In the genomic region with DNA sequence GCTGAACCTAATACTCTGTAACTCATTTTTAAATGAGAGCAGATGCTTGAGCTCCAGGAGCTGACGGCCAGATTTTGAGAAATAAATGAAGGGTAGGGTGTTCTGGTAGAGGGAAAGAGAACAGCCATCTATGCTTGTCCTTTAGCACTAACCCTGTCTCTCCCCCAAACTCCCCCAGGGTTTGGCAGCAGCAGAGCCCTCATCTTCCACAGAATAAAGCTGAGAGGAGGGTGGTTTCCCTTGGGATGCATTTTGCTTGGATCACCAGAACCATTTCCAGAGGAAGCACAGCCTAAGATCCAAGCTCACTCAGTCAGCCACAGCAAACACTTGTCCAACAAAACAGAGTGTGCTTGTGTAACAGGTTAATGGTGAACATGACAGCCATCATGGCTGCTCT, we compare ENCODE assay signal across 14 mouse cellular contexts.
DNase-seq lines count a peak whose midpoint lies in the region; ATAC-seq and TF ChIP-seq lines count a peak whose summit lies in the region.
"Had no signal": no experiment of that assay in that cellular context is flagged by ENCODE, and none has a peak within 500 bp of the region (broad histone marks: within the 10 kb centered on the region; RNA-seq: fewer than 3 reads in every experiment).

No protein-coding gene starts in this region.

- H3K27ac ChIP-seq in kidney, postnatal 0 days, result no peak overlapping the region
- peak overlapping the region; percentile 42; the same call in 1 of the 2 replicates for H3K27ac ChIP-seq in brown adipose tissue, adult 24 weeks (replicated peaks; ENCODE audit: low read depth, low read length)
- peak overlapping the region; percentile 49; the same call in 1 of the 2 replicates for H3K27ac ChIP-seq in limb, embryonic 11.5 days (replicated peaks; ENCODE audit: low read depth, low read length)
- H3K27ac ChIP-seq in hindbrain, embryonic 11.5 days (ENCODE audit: low read depth, low read length), result no peak overlapping the region
- H3K27ac ChIP-seq: forebrain, embryonic 12.5 days; hindbrain, embryonic 15.5 days had no signal

- WGBS in kidney, postnatal 0 days, result 54% methylated on average over 1 of the region's 1 CpGs
- 21% methylated on average over 1 of the region's 1 CpGs for WGBS in limb, embryonic 11.5 days
- 63% methylated on average over 1 of the region's 1 CpGs for WGBS in hindbrain, embryonic 11.5 days

- H3K36me3 ChIP-seq in kidney, postnatal 0 days (ENCODE audit: insufficient read depth, low read length), result no peaks in the 10 kb centered on the region
- H3K36me3 ChIP-seq in limb, embryonic 11.5 days (ENCODE audit: control insufficient read depth, insufficient read depth, low read length), result no peaks in the 10 kb centered on the region
- H3K36me3 ChIP-seq in hindbrain, embryonic 11.5 days (ENCODE audit: control insufficient read depth, insufficient read depth, low read length), result no peaks in the 10 kb centered on the region
- H3K36me3 ChIP-seq: forebrain, embryonic 12.5 days; hindbrain, embryonic 15.5 days had no signal

- H3K4me1 ChIP-seq in kidney, postnatal 0 days (replicated peaks; ENCODE audit: insufficient read depth, low read length), result 0 out of 2 replicates have a peak, but pooled peaks cover 4% of the 10 kb centered on the region
- H3K4me1 ChIP-seq in brown adipose tissue, adult 24 weeks (ENCODE audit: control insufficient read depth, insufficient read depth, insufficient read length, low read length), result no peaks in the 10 kb centered on the region; the same call in 1 of the 2 replicates
- no peaks in the 10 kb centered on the region for H3K4me1 ChIP-seq in limb, embryonic 11.5 days (ENCODE audit: control insufficient read depth, insufficient read depth, low read length)
- no peaks in the 10 kb centered on the region for H3K4me1 ChIP-seq in hindbrain, embryonic 11.5 days (replicated peaks; ENCODE audit: control insufficient read depth, insufficient read depth, low read length)
- H3K4me1 ChIP-seq: forebrain, embryonic 12.5 days; hindbrain, embryonic 15.5 days had no signal

- no peak overlapping the region for H3K9ac ChIP-seq in kidney, postnatal 0 days (ENCODE audit: low read depth, low read length)
- no peak overlapping the region for H3K9ac ChIP-seq in limb, embryonic 11.5 days (ENCODE audit: low read length)
- no peak overlapping the region for H3K9ac ChIP-seq in hindbrain, embryonic 11.5 days (ENCODE audit: low read depth, low read length)
- H3K9ac ChIP-seq: forebrain, embryonic 12.5 days; hindbrain, embryonic 15.5 days had no signal

- no peak for TF ChIP-seq CTCF in kidney, postnatal 0 days (IDR thresholded peaks at IDR 0.05; ENCODE audit: low read depth)

- no peaks in the 10 kb centered on the region for H3K9me3 ChIP-seq in kidney, postnatal 0 days (replicated peaks; ENCODE audit: low read length)
- H3K9me3 ChIP-seq in limb, embryonic 11.5 days (ENCODE audit: control insufficient read depth, low read length), result no peaks in the 10 kb centered on the region
- H3K9me3 ChIP-seq in hindbrain, embryonic 11.5 days (ENCODE audit: control insufficient read depth, low read length), result no peaks in the 10 kb centered on the region
- H3K9me3 ChIP-seq: forebrain, embryonic 12.5 days; hindbrain, embryonic 15.5 days had no signal

- peak; percentile 12 for DNase-seq in gastrocnemius, postnatal 25 days
- DNase-seq in gastrocnemius, adult 8-10 months (ENCODE audit: low spot score in 2 of 2), result no peak
- DNase-seq in kidney, postnatal 0 days (ENCODE audit: low spot score), result peak; percentile 21
- no peak for DNase-seq in kidney, adult 9 months
- DNase-seq in limb, embryonic 11.5 days (ENCODE audit: low spot score), result no peak
- DNase-seq in layer of hippocampus, postnatal 25 days (ENCODE audit: extremely low spot score in 1 of 2, low spot score in 1 of 2), result no peak
- DNase-seq in hindbrain, embryonic 11.5 days (ENCODE audit: low spot score), result no peak
- DNase-seq: adrenal gland, postnatal 25 days; thymus, adult 18-20 months had no signal

- no peak for ATAC-seq in kidney, postnatal 0 days (replicated peaks; ENCODE audit: low FRiP score, low read depth)
- no peak for ATAC-seq in limb, embryonic 11.5 days (ENCODE audit: insufficient number of reproducible peaks, low FRiP score, low TSS enrichment, low read depth)
- no peak for ATAC-seq in hindbrain, embryonic 11.5 days (ENCODE audit: low FRiP score)
- ATAC-seq: CD4-positive, CD25-positive, alpha-beta regulatory T cell, adult 4 months had no signal

- no peak overlapping the region for H3K4me3 ChIP-seq in kidney, postnatal 0 days (replicated peaks; ENCODE audit: low read depth, low read length)
- H3K4me3 ChIP-seq in brown adipose tissue, adult 24 weeks (ENCODE audit: insufficient read depth, low read depth, low read length), result no peak overlapping the region
- no peak overlapping the region for H3K4me3 ChIP-seq in limb, embryonic 11.5 days (ENCODE audit: low read depth, low read length)
- no peak overlapping the region for H3K4me3 ChIP-seq in hindbrain, embryonic 11.5 days (ENCODE audit: low read depth, low read length)
- H3K4me3 ChIP-seq: forebrain, embryonic 12.5 days; hindbrain, embryonic 15.5 days had no signal

- no peak overlapping the region for H3K4me2 ChIP-seq in kidney, postnatal 0 days (ENCODE audit: low read length)
- H3K4me2 ChIP-seq in limb, embryonic 11.5 days (ENCODE audit: low read depth, severe bottlenecking), result no peak overlapping the region
- no peak overlapping the region for H3K4me2 ChIP-seq in hindbrain, embryonic 11.5 days (replicated peaks; ENCODE audit: low read depth, low read length)
- H3K4me2 ChIP-seq: forebrain, embryonic 12.5 days; hindbrain, embryonic 15.5 days had no signal

- H3K27me3 ChIP-seq in kidney, postnatal 0 days (ENCODE audit: insufficient read depth, low read length), result no peaks in the 10 kb centered on the region
- H3K27me3 ChIP-seq in limb, embryonic 11.5 days (ENCODE audit: control insufficient read depth, insufficient read depth, low read length), result no peaks in the 10 kb centered on the region
- H3K27me3 ChIP-seq in hindbrain, embryonic 11.5 days (ENCODE audit: control insufficient read depth, insufficient read depth, low read length), result no peaks in the 10 kb centered on the region
- H3K27me3 ChIP-seq: forebrain, embryonic 12.5 days; hindbrain, embryonic 15.5 days; Patski had no signal

Comparison
In these comparisons a context has a peak if more than half of its experiments do, and no peak if none do; other contexts are left out.
1. DNase-seq: peak in gastrocnemius, postnatal 25 days (single experiment) and kidney, postnatal 0 days (single experiment); none in gastrocnemius, adult 8-10 months (0 of 2), kidney, adult 9 months (single experiment), limb, embryonic 11.5 days (single experiment), layer of hippocampus, postnatal 25 days (0 of 2) and hindbrain, embryonic 11.5 days (single experiment).
2. H3K27ac ChIP-seq: peak in brown adipose tissue, adult 24 weeks (single experiment) and limb, embryonic 11.5 days (single experiment); none in kidney, postnatal 0 days (single experiment) and hindbrain, embryonic 11.5 days (single experiment).